Mouse (Mus musculus) liver, postnatal 0 days (tissue): ENCODE results near the gene Cpt1b.

Source experiments
- CTCF ChIP-seq: sonication (generic); IDR thresholded peaks from 2 replicates; pipeline ENCODE4 v1.5.1; 2016; ENCODE audit warnings: antibody characterized with exemption, low read depth
- EP300 ChIP-seq: IDR thresholded peaks from 2 replicates; pipeline ENCODE4 v1.6.1; 2016; ENCODE audit warnings: antibody characterized with exemption, low read depth, mild to moderate bottlenecking

- no peak for TF ChIP-seq EP300
- peak; percentile 18; the same call in 1 of the 2 replicates for TF ChIP-seq CTCF
These were observed 16.9 kb upstream of the Cpt1b start for GRCm38 (mm10) chr15:89442486-89443070.
